8 mouse cellular contexts compared by ENCODE assay signal in genomic region chr2:54085430-54086087, GRCm38 (mm10). TPM values are rescaled to one million over a fixed set of nuclear protein-coding genes. Genes with fewer than 3 reads are reported as not detected.
A peak's percentile ranks its signal among the peaks of the same experiment; 100 is the strongest.
DNase-seq lines count a peak whose midpoint lies in the region; ATAC-seq and TF ChIP-seq lines count a peak whose summit lies in the region.

Rprm (minus strand) TSS chr2:54085552.

- intact Hi-C loops in left cerebral cortex, postnatal 25 days (cut with DNase I), result loop anchor here (1.0 to 10.0 kb wide), 6 partner anchors 358 to 1331 kb away; no protein-coding TSS in a partner anchor

- H3K9ac ChIP-seq in intestine, postnatal 0 days (ENCODE audit: low read depth, low read length), result no peak within 1 kb of the TSS

- 4% methylated on average over 27 of the region's 27 CpGs for WGBS in intestine, postnatal 0 days

- peak; percentile 93 for ATAC-seq in granulocyte monocyte progenitor cell, adult 5-6 weeks (replicated peaks; ENCODE audit: poor library complexity, severe bottlenecking)
- peak; percentile 87 for ATAC-seq in intestine, postnatal 0 days
- ATAC-seq in erythroblast, adult 5-6 weeks (replicated peaks; ENCODE audit: low FRiP score, poor library complexity, severe bottlenecking), result no peak

- DNase-seq in adrenal gland, postnatal 25 days, result peak; percentile 94
- peak; percentile 89 for DNase-seq in embryo, embryonic 9.5 days (ENCODE audit: extremely low spot score)
- DNase-seq in left cerebral cortex, postnatal 25 days (ENCODE audit: low spot score in 2 of 2), result peak; percentile 90 to 95
- peak; percentile 93 for DNase-seq in mesoderm, embryonic 11.5 days (ENCODE audit: low read depth, low spot score)
- DNase-seq in skeletal muscle tissue, adult 2 months (ENCODE audit: low read depth, low spot score), result peak; percentile 46

- H3K4me1 ChIP-seq in intestine, postnatal 0 days (replicated peaks; ENCODE audit: control insufficient read depth, insufficient read depth, low read length), result peaks cover 7% of the 10 kb centered on the region

- no peaks in the 10 kb centered on the region for H3K9me3 ChIP-seq in intestine, postnatal 0 days (ENCODE audit: control insufficient read depth)

- peaks cover 21% of the 10 kb centered on the region for H3K27me3 ChIP-seq in intestine, postnatal 0 days (replicated peaks; ENCODE audit: control insufficient read depth, insufficient read depth, low read length)

- H3K36me3 ChIP-seq in intestine, postnatal 0 days (ENCODE audit: control insufficient read depth, insufficient read depth), result no peaks in the 10 kb centered on the region

- H3K4me3 ChIP-seq in intestine, postnatal 0 days (ENCODE audit: low read depth, low read length), result peak within 1 kb of the TSS; percentile 45

- no peak within 1 kb of the TSS for H3K27ac ChIP-seq in intestine, postnatal 0 days (ENCODE audit: low read depth, low read length)

- H3K4me2 ChIP-seq in intestine, postnatal 0 days (replicated peaks; ENCODE audit: low read depth), result peak within 1 kb of the TSS; percentile 86

- peak; percentile 95 for TF ChIP-seq CTCF in intestine, postnatal 0 days (IDR thresholded peaks at IDR 0.05; ENCODE audit: low read depth)

RNA-seq across cellular contexts. Expression of gene Rprm, which starts in this region (rescaled TPM):
- 0.58 TPM in 1 of 2 replicates, not detected in the other for total RNA-seq in adrenal gland, postnatal 25 days (2021)
- not detected in 2 replicates for total RNA-seq in granulocyte monocyte progenitor cell, adult 5-6 weeks (2014; fragmentation: Nextera tagmentation)
- total RNA-seq in granulocyte monocyte progenitor cell, adult 5-6 weeks (2017), result not detected in 2 replicates
- 2.6 and 3.8 TPM in 2 replicates for polyA plus RNA-seq in intestine, postnatal 0 days (2015; fragmentation: Nextera tagmentation; extraction: Ambion mirVana)
- 10 to 100 TPM; 81.3 to 97.1 TPM for total RNA-seq in left cerebral cortex, postnatal 25 days (2021)
- not detected in 2 replicates for total RNA-seq in erythroblast, adult 5-6 weeks (2015; ENCODE audit: low replicate concordance)
- not detected in 2 replicates for total RNA-seq in erythroblast, adult 5-6 weeks (2017; ENCODE audit: low replicate concordance)

Comparison
In these comparisons a context has a peak if more than half of its experiments do, and no peak if none do; other contexts are left out.
1. RNA of gene Rprm (total RNA-seq): 81.3 to 97.1 TPM in left cerebral cortex, postnatal 25 days; 0.58 TPM in adrenal gland, postnatal 25 days, not detected in granulocyte monocyte progenitor cell, adult 5-6 weeks and not detected in erythroblast, adult 5-6 weeks; every median in the first group is over 10 times any median in the second.
2. Peak in DNase-seq in adrenal gland, postnatal 25 days; RNA of the gene not detected or under 1 TPM.
3. Peak in ATAC-seq in granulocyte monocyte progenitor cell, adult 5-6 weeks; RNA of the gene not detected or under 1 TPM.
4. Peak in every context shown above with its lines, with median percentiles within 50 percentile points of each other: DNase-seq.